Mouse (Mus musculus) kidney, adult 2 months (tissue): Measurements from ENCODE around the gene Dach2. TPM values are rescaled to one million over a fixed set of nuclear protein-coding genes. Genes with fewer than 3 reads are reported as not detected.

ENCODE experiments used
- DNase-seq: peaks from one replicate; pipeline ENCODE4 v3.0.0; 2021
- H3K27ac ChIP-seq: fragments of 200-500 bp; 2 replicates; pipeline ENCODE4 v1.5.1; 2012; ENCODE audit warnings: low read depth, low read length, control low read depth, inconsistent platforms; ENCODE audit not compliant: insufficient read depth
- H3K27me3 ChIP-seq: fragments of 200-500 bp; replicated peaks from 2 replicates; pipeline ENCODE4 v1.6.1; 2012; ENCODE audit warnings: mild to moderate bottlenecking, moderate library complexity, low read length, inconsistent platforms; ENCODE audit not compliant: control insufficient read depth, insufficient read depth
- H3K36me3 ChIP-seq: fragments of 200-500 bp; 2 replicates; pipeline ENCODE4 v1.6.1; 2012; ENCODE audit warnings: mild to moderate bottlenecking, moderate library complexity, low read length, inconsistent platforms; ENCODE audit not compliant: control insufficient read depth, insufficient read depth
- H3K4me1 ChIP-seq: fragments of 200-500 bp; 2 replicates; pipeline ENCODE4 v1.6.1; 2011; ENCODE audit warnings: low read length; ENCODE audit not compliant: control insufficient read depth, insufficient read depth
- H3K4me3 ChIP-seq: fragments of 200-500 bp; 2 replicates; pipeline ENCODE4 v1.5.1; 2011; ENCODE audit warnings: mild to moderate bottlenecking, low read depth, low read length, control low read depth; ENCODE audit not compliant: insufficient read depth
- CTCF ChIP-seq: fragments of 200-500 bp; conservative IDR thresholded peaks from 2 replicates; pipeline ENCODE4 v1.5.1; 2011; ENCODE audit warnings: low read depth, mild to moderate bottlenecking, control low read depth, low read length, moderate library complexity, mixed read lengths; ENCODE audit not compliant: insufficient read depth, insufficient read length
- POLR2A ChIP-seq: fragments of 200-500 bp; IDR thresholded peaks from one replicate; pipeline ENCODE4 v1.6.1; 2011; ENCODE audit warnings: low read depth, low read length, control low read depth
- WGBS: fragments of 180-500 bp; shearing (Covaris S2); methylation state at CpG from one replicate; pipeline ENCODE4 v1.1.7; 2018; 5-methylcytosine and 5-hydroxymethylcytosine counted together
- polyA plus RNA-seq: library from polyadenylated mRNA; depleted of rRNA; stranded (reverse); fragments of >200 nt; gene quantifications from 2 replicates; pipeline ENCODE4 v1.2.3, GENCODE M21; 2012

The Dach2 gene
- polyA plus RNA-seq, 1 experiment: not detected

- TF ChIP-seq POLR2A: no peak
- no peak for TF ChIP-seq CTCF
- Histone ChIP-seq H3K36me3 (no peaks in the 10 kb centered on the region), H3K4me3 (no peak overlapping the region), H3K4me1 (no peaks in the 10 kb centered on the region), H3K27ac (no peak overlapping the region), H3K27me3 (no peaks in the 10 kb centered on the region)
- WGBS: 66% methylated on average over 3 of the region's 3 CpGs
- no peak for DNase-seq
These were observed 124.3 kb downstream of the Dach2 start for GRCm38 (mm10) chrX:113421517-113422187.

- 63% methylated on average over 1 of the region's 1 CpGs for WGBS
- no peaks in the 10 kb centered on the region for H3K36me3 ChIP-seq
These were observed 184.8 kb downstream of the Dach2 start for GRCm38 (mm10) chrX:113482131-113482530.

GRCm38 (mm10) chrX:113545106-113545505 lies 247.8 kb downstream of the Dach2 start:
- no peak overlapping the region for H3K27ac ChIP-seq
- no peak for TF ChIP-seq CTCF
- TF ChIP-seq POLR2A: no peak
- H3K36me3 ChIP-seq: no peaks in the 10 kb centered on the region
- WGBS: 64% methylated on average over 3 of the region's 3 CpGs
- no peak overlapping the region for H3K4me3 ChIP-seq
- no peak for DNase-seq
- no peaks in the 10 kb centered on the region for H3K27me3 ChIP-seq
- no peaks in the 10 kb centered on the region for H3K4me1 ChIP-seq

More at GRCm38 (mm10) chrX:113482131-113482530, 184.8 kb downstream of the Dach2 start:
- Histone ChIP-seq H3K4me1 (no peaks in the 10 kb centered on the region), H3K4me3 (no peak overlapping the region), H3K27me3 (no peaks in the 10 kb centered on the region), H3K27ac (no peak overlapping the region)
- TF ChIP-seq POLR2A (no peak), CTCF (no peak)
- DNase-seq: no peak

- Histone ChIP-seq H3K4me3 (no peak overlapping the region), H3K4me1 (no peaks in the 10 kb centered on the region), H3K36me3 (no peaks in the 10 kb centered on the region), H3K27me3 (no peaks in the 10 kb centered on the region), H3K27ac (no peak overlapping the region)
- 71% methylated on average over 2 of the region's 2 CpGs for WGBS
- TF ChIP-seq POLR2A: no peak
- TF ChIP-seq CTCF: no peak
- no peak for DNase-seq
These were observed 266.6 kb downstream of the Dach2 start for GRCm38 (mm10) chrX:113563897-113564296.

GRCm38 (mm10) chrX:113666069-113666468 lies 368.8 kb downstream of the Dach2 start:
- Histone ChIP-seq H3K4me1 (no peaks in the 10 kb centered on the region), H3K27me3 (no peaks in the 10 kb centered on the region), H3K36me3 (no peaks in the 10 kb centered on the region), H3K4me3 (no peak overlapping the region), H3K27ac (no peak overlapping the region)
- no peak for DNase-seq
- TF ChIP-seq CTCF: no peak
- TF ChIP-seq POLR2A: no peak

DNA sequence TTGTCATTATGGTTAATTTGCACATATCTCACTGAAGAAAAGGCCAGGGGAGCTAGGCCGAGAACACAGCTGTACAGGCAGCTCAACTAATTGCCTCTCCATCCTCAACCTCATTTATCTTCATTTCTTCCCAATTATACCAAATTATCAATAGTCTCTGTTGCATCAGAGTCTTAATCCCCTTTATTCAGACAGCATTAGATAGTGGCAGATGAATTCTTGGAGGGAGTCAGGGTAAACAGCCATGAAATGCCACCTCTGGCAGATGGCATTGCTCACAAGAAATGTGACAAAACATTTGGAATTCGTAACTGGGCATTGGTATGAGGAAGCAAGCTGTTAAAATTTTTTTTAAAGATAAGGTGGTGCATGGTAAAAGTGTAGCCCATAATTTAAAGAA lies 389.9 kb downstream of the Dach2 start:
- WGBS: 63% methylated on average over 2 of the region's 2 CpGs
- H3K27me3 ChIP-seq: no peaks in the 10 kb centered on the region
- DNase-seq: no peak
- H3K4me1 ChIP-seq: no peaks in the 10 kb centered on the region
- H3K36me3 ChIP-seq: no peaks in the 10 kb centered on the region
- H3K4me3 ChIP-seq: no peak overlapping the region
- no peak for TF ChIP-seq CTCF
- TF ChIP-seq POLR2A: no peak
- no peak overlapping the region for H3K27ac ChIP-seq

GRCm38 (mm10) chrX:113712363-113712762 lies 415.1 kb downstream of the Dach2 start:
- Histone ChIP-seq H3K4me1 (no peaks in the 10 kb centered on the region), H3K27me3 (no peaks in the 10 kb centered on the region), H3K4me3 (no peak overlapping the region), H3K27ac (no peak overlapping the region), H3K36me3 (no peaks in the 10 kb centered on the region)
- no peak for TF ChIP-seq POLR2A
- TF ChIP-seq CTCF: no peak
- WGBS: 88% methylated on average over 2 of the region's 2 CpGs
- no peak for DNase-seq
